Mouse (Mus musculus) cerebellum, adult 2 months (tissue): ENCODE measurements around the gene Pknox1. TPM values are rescaled to one million over a fixed set of nuclear protein-coding genes. Genes with fewer than 3 reads are reported as not detected.
"Not testable (repeated sequence)": the region's sequence is repeated elsewhere in the genome, so short reads cannot be mapped to it uniquely, and the experiment has no call there.

ENCODE experiments used
- DNase-seq, 2 experiments: peaks; one replicate each; pipeline ENCODE4 v3.0.0; 2021
- H3K27ac ChIP-seq: fragments of 200-500 bp; 2 replicates; pipeline ENCODE4 v1.5.1; 2012; ENCODE audit warnings: low read length, control low read depth, inconsistent platforms; ENCODE audit not compliant: insufficient read depth
- H3K27me3 ChIP-seq: fragments of 200-500 bp; 2 replicates; pipeline ENCODE4 v1.6.1; 2012; ENCODE audit warnings: inconsistent platforms, mild to moderate bottlenecking, low read length, moderate library complexity; ENCODE audit not compliant: control insufficient read depth, insufficient read depth
- H3K4me1 ChIP-seq: fragments of 200-500 bp; 2 replicates; pipeline ENCODE4 v1.6.1; 2011; ENCODE audit warnings: low read length; ENCODE audit not compliant: control insufficient read depth, insufficient read depth
- H3K4me3 ChIP-seq: fragments of 200-500 bp; replicated peaks from 2 replicates; pipeline ENCODE3; 2011; ENCODE audit warnings: mild to moderate bottlenecking, low read depth, low read length, control low read depth; ENCODE audit not compliant: insufficient read depth
- CTCF ChIP-seq: fragments of 200-500 bp; IDR thresholded peaks from 2 replicates; pipeline ENCODE4 v1.5.1; 2011; ENCODE audit warnings: low read depth, mild to moderate bottlenecking, control low read depth, low read length, moderate library complexity, borderline replicate concordance; ENCODE audit not compliant: insufficient read depth
- POLR2A ChIP-seq: fragments of 200-500 bp; IDR thresholded peaks from 2 replicates; pipeline ENCODE4 v1.6.1; 2011; ENCODE audit warnings: low read length, control low read depth, borderline replicate concordance; ENCODE audit not compliant: insufficient read depth
- WGBS: fragments of 180-500 bp; shearing (Covaris S2); methylation state at CpG from one replicate; pipeline ENCODE4 v1.1.7; 2018; 5-methylcytosine and 5-hydroxymethylcytosine counted together
- polyA plus RNA-seq: library from polyadenylated mRNA; depleted of rRNA; stranded (reverse); fragments of >200 nt; gene quantifications from 2 replicates; pipeline ENCODE4 v1.2.3, GENCODE M21; 2012

The Pknox1 gene
- polyA plus RNA-seq, 1 experiment, result 23.2 TPM

GRCm38 (mm10) chr17:31529314-31529713, 35.2 kb upstream of the Pknox1 start:
- no peak for DNase-seq
- TF ChIP-seq CTCF, result peak; percentile 48
- TF ChIP-seq POLR2A, result no peak
- Histone ChIP-seq H3K4me3 (no peak overlapping the region), H3K4me1 (0 out of 2 replicates have a peak, but pooled peaks cover 3% of the 10 kb centered on the region), H3K27me3 (no peaks in the 10 kb centered on the region), H3K27ac (no peak overlapping the region)
- 38% methylated on average over 15 of the region's 15 CpGs for WGBS

GRCm38 (mm10) chr17:31531441-31532158, 32.9 kb upstream of the Pknox1 start:
- Histone ChIP-seq H3K27ac (no peak overlapping the region), H3K27me3 (no peaks in the 10 kb centered on the region), H3K4me3 (no peak overlapping the region), H3K4me1 (no peaks in the 10 kb centered on the region)
- no peak for DNase-seq
- TF ChIP-seq CTCF (no peak), POLR2A (no peak)
- 77% methylated on average over 14 of the region's 14 CpGs for WGBS

DNA sequence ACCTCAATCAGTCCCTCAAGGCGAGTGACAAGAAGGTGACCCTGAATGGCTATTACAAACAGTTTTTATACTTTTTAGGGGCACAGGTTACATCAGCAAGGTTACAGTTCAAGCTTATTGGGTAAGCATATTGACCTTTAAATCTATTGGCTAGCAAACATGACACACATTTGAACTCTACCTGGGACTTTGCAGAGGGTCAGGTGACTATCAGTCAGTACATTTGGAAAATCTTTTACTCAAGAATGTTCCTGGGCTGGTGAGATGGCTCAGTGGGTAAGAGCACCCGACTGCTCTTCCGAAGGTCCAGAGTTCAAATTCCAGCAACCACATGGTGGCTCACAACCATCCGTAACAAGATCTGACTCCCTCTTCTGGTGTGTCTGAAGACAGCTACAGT, 32.2 kb upstream of the Pknox1 start:
- H3K27ac ChIP-seq, H3K4me3 ChIP-seq, H3K4me1 ChIP-seq, H3K27me3 ChIP-seq, DNase-seq: not testable (repeated sequence)
- WGBS, result 94% methylated on average over 4 of the region's 4 CpGs

DNA sequence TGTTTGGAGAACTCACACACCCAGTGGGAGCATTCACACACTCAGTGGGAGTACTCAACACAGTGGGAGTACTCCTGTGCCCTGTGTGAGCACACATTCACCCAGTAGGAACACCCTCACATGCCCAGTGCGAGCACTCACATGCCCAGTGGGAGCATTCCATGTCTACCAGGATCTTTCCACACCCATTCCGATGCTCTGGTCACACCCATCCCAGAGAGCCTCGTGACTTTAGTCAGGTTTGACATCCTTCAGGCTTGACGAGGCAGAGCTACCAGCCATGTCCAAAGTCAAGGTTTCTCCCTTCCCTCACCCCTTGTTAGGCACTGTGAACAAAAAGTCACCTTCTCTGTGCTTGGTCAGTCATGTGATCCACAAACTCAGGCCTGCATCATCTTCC, 29.2 kb upstream of the Pknox1 start:
- TF ChIP-seq CTCF (no peak), POLR2A (no peak)
- 55% methylated on average over 4 of the region's 4 CpGs for WGBS
- Histone ChIP-seq H3K4me3 (no peak overlapping the region), H3K27ac (no peak overlapping the region), H3K4me1 (no peaks in the 10 kb centered on the region), H3K27me3 (no peaks in the 10 kb centered on the region)
- DNase-seq, result no peak

GRCm38 (mm10) chr17:31535871-31536629, 28.5 kb upstream of the Pknox1 start:
- WGBS, result 6% methylated on average over 8 of the region's 8 CpGs

GRCm38 (mm10) chr17:31540101-31540500, 24.4 kb upstream of the Pknox1 start:
- TF ChIP-seq POLR2A (no peak), CTCF (no peak)
- Histone ChIP-seq H3K27ac (no peak overlapping the region), H3K4me1 (no peaks in the 10 kb centered on the region), H3K27me3 (no peaks in the 10 kb centered on the region), H3K4me3 (no peak overlapping the region)
- 60% methylated on average over 3 of the region's 3 CpGs for WGBS
- DNase-seq, result no peak

More at GRCm38 (mm10) chr17:31535871-31536629, 28.5 kb upstream of the Pknox1 start:
- peak; percentile 20 to 37 for DNase-seq
- Histone ChIP-seq H3K27ac (no peak overlapping the region), H3K4me3 (no peak overlapping the region), H3K4me1 (no peaks in the 10 kb centered on the region), H3K27me3 (no peaks in the 10 kb centered on the region)
- no peak for TF ChIP-seq POLR2A
- no peak for TF ChIP-seq CTCF

DNA sequence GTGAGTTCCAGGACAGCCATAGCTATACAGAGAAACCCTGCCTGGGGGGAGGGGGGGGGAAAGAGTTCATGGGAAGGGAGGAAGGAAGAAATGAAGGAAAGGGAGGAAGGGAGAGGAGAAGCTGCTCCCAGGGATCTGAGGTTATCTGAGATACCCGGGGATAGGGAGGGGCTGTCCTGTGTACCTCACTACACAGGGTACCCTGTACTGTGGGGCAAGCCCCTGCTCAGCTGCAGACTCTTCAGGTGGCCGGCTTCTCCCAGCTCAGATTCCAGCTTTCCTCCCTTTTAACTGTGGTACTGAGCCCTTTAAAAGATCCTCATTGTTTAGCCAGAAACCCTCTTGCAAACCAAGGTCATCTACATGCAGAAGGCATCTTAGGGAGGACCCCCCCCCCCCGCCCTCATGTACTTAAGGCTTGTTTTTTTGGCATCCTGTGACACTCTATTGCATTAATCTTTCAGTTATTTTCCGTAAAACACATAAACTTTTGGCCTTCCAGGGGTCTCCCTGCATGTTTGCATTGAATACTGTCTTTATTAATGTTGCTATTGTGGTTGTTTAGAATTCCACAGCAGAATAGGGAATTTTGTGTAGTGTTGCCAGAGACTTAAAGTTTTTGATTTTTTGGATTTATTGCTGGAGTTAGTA, 23.6 kb upstream of the Pknox1 start:
- no peak for DNase-seq
- 73% methylated on average over 4 of the region's 4 CpGs for WGBS
- Histone ChIP-seq H3K4me1 (no peaks in the 10 kb centered on the region), H3K4me3 (no peak overlapping the region), H3K27me3 (no peaks in the 10 kb centered on the region), H3K27ac (no peak overlapping the region)
- TF ChIP-seq CTCF, result no peak
- no peak for TF ChIP-seq POLR2A

DNA sequence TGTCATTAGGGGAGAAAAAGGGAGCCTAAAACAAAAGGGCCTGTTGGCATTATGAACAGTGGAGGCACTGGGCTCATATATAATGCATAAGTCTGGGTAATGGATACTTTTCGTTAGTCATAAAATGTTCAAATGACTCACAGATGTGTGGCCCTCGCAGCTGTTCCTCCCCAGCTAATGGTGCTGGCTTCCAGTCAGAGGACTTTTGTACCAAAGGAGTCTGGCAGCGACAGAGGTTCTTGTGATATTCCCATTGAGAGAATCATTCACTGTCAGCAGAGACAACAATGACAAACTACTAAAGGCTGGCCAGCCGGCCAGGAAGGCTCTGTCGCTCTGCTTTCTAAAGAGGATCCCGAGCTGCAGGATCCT, 23.1 kb upstream of the Pknox1 start:
- 61% methylated on average over 6 of the region's 6 CpGs for WGBS
- TF ChIP-seq CTCF (no peak), POLR2A (no peak)
- Histone ChIP-seq H3K27ac (no peak overlapping the region), H3K4me3 (no peak overlapping the region), H3K27me3 (no peaks in the 10 kb centered on the region), H3K4me1 (no peaks in the 10 kb centered on the region)
- DNase-seq, result no peak
